Mouse (Mus musculus) erythroblast, embryonic 14.5 days (primary cell): ENCODE measurements around the gene Gmds.

Experiments used
- GATA1 ChIP-seq: IDR thresholded peaks from 2 replicates; pipeline ENCODE4 v1.6.1; 2012; ENCODE audit warnings: low read length, inconsistent platforms, mixed read lengths
- TAL1 ChIP-seq: IDR thresholded peaks from 3 replicates; pipeline ENCODE4 v1.6.1; 2012; ENCODE audit warnings: low read length, inconsistent platforms, mixed read lengths

DNA sequence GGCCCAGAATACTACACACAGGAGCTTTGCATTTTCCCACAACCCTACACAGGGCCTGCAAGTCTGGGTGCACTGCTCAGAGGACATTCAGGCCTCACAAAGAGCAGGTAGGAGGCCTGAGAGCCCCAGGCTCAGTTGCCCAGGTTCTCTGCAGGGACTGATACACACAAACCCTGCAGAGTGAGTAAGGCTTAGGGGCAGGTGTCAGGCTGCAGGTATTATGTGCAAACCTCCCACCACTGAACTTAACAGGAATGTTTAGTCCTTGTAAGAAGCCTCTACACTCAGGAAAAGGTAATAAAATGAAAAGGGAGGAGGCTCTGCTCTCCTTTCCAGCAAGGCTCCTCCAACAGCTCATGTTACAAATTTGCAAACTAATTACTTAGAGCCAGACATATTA is 313.7 kb downstream of the Gmds start:
- TF ChIP-seq GATA1, result no peak
- TF ChIP-seq TAL1, result no peak
